8 mouse cellular contexts compared by ENCODE assay signal in the genomic region with DNA sequence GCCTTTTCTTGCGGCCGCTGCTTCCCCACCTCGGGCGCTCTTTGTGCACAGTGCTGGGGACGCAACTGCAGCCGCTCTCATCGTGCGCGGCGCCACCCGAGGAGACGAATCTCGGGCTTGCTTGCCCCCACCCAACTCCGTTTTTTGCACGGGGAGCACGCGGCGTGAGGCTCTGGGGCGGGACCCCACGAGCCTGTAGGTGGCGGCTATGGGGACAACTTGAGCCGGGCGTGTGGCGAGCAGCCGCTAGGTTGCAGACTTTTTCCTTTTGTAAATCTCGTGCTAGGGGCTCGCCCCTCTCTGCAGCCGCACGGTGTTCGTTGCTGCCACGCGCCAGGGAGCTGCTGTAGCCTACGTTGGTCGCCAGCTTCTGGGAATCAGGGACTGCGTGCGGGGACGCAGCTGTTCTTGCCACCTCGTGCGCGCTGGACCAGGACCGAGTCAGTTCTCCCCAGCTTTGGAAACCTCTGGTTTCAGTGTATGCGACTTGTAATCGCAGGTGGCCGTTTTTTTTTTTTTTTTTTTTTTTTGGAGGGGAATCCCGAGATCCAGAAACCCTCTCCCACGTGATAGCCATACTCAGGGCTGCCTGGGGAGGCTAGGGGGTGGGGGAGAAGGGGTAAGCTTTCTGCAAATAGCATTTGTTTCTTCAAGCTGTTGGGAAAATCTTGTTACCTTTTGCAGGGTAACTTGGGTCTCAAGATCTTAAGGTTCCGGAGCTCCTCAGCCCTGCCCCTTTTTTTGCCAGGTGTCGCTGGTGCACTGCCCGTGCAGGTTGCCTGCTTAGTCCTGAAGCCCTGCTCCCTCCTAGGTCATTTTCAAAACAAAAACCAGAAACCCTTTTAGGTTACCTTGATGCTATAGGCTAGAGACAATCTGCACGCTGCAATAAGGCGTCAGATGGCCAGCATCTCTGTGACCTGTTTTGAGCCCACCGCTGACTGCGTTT. TPM values are rescaled to one million over a fixed set of nuclear protein-coding genes. Genes with fewer than 3 reads are reported as not detected.
DNase-seq lines count a peak whose midpoint lies in the region; ATAC-seq and TF ChIP-seq lines count a peak whose summit lies in the region.

No protein-coding gene starts in this region.

- peak; percentile 39 for DNase-seq in urinary bladder, adult 2 months (ENCODE audit: low spot score)
- no peak for DNase-seq in urinary bladder, postnatal 25 days (ENCODE audit: low spot score)
- DNase-seq in heart, postnatal 0 days (ENCODE audit: low spot score) = peak; percentile 71
- peak; percentile 30 to 59 for DNase-seq in kidney, postnatal 36 days
- DNase-seq in liver, postnatal 0 days = peak; percentile 60
- peak; percentile 63 for DNase-seq in thymus, postnatal 25 days

- ATAC-seq in heart, postnatal 0 days (ENCODE audit: insufficient read depth, low read depth) = peak; percentile 78
- peak; percentile 64 for ATAC-seq in liver, postnatal 0 days
- peak; percentile 86 for ATAC-seq in neural tube, embryonic 13.5 days (ENCODE audit: low read depth)

- no peaks in the 10 kb centered on the region for H3K4me1 ChIP-seq in embryonic fibroblast, embryonic 13.5 days (ENCODE audit: control insufficient read depth, insufficient read depth, low read length)
- peaks cover 7% of the 10 kb centered on the region; the same call in 1 of the 2 replicates for H3K4me1 ChIP-seq in heart, postnatal 0 days (ENCODE audit: control insufficient read depth, insufficient read depth)
- peaks cover 35% of the 10 kb centered on the region for H3K4me1 ChIP-seq in liver, postnatal 0 days (ENCODE audit: insufficient read depth)
- H3K4me1 ChIP-seq in neural tube, embryonic 13.5 days (replicated peaks) = peaks cover 33% of the 10 kb centered on the region

- H3K36me3 ChIP-seq in heart, postnatal 0 days (replicated peaks; ENCODE audit: control insufficient read depth, insufficient read depth, low read length) = no peaks in the 10 kb centered on the region
- H3K36me3 ChIP-seq in liver, postnatal 0 days (replicated peaks; ENCODE audit: insufficient read depth, low read length) = no peaks in the 10 kb centered on the region
- H3K36me3 ChIP-seq in neural tube, embryonic 13.5 days = no peaks in the 10 kb centered on the region

- no peak for TF ChIP-seq EP300 in heart, postnatal 0 days (IDR thresholded peaks at IDR 0.05; ENCODE audit: low read depth)
- TF ChIP-seq EP300 in liver, postnatal 0 days (IDR thresholded peaks at IDR 0.05; ENCODE audit: low read depth) = no peak

- 2% methylated on average over 53 of the region's 53 CpGs for WGBS in heart, postnatal 0 days
- WGBS in liver, postnatal 0 days (ENCODE audit: insufficient replicate concordance) = under 1% methylated on average over 51 of the region's 53 CpGs
- under 1% methylated on average over 53 of the region's 53 CpGs for WGBS in neural tube, embryonic 13.5 days

- no peaks in the 10 kb centered on the region for H3K9me3 ChIP-seq in heart, postnatal 0 days (replicated peaks; ENCODE audit: control insufficient read depth, low read length)
- H3K9me3 ChIP-seq in liver, postnatal 0 days (ENCODE audit: low read length) = no peaks in the 10 kb centered on the region
- H3K9me3 ChIP-seq in neural tube, embryonic 13.5 days = no peaks in the 10 kb centered on the region

- H3K27me3 ChIP-seq in heart, postnatal 0 days (ENCODE audit: control insufficient read depth, insufficient read depth, low read length) = peaks cover 32% of the 10 kb centered on the region
- peaks cover 26% of the 10 kb centered on the region for H3K27me3 ChIP-seq in liver, postnatal 0 days (ENCODE audit: insufficient read depth, low read length)
- H3K27me3 ChIP-seq in neural tube, embryonic 13.5 days = no peaks in the 10 kb centered on the region; the same call in 1 of the 2 replicates

- H3K9ac ChIP-seq in heart, postnatal 0 days (replicated peaks; ENCODE audit: low read depth, low read length) = peak overlapping the region; percentile 56
- H3K9ac ChIP-seq in liver, postnatal 0 days (replicated peaks) = peak overlapping the region; percentile 68
- H3K9ac ChIP-seq in neural tube, embryonic 13.5 days = peak overlapping the region; percentile 89

- TF ChIP-seq POLR2A in embryonic fibroblast, embryonic 13.5 days (IDR thresholded peaks at IDR 0.05; ENCODE audit: low read depth, low read length) = no peak

- no peak for TF ChIP-seq CTCF in embryonic fibroblast, embryonic 13.5 days (IDR thresholded peaks at IDR 0.05; ENCODE audit: borderline replicate concordance, insufficient read depth, low read length)
- peak; percentile 52 for TF ChIP-seq CTCF in heart, postnatal 0 days (IDR thresholded peaks at IDR 0.05; ENCODE audit: low read depth)
- peak; percentile 52 for TF ChIP-seq CTCF in liver, postnatal 0 days (IDR thresholded peaks at IDR 0.05; ENCODE audit: low read depth)

- peak overlapping the region; percentile 38 for H3K4me3 ChIP-seq in embryonic fibroblast, embryonic 13.5 days (ENCODE audit: insufficient read depth, low read length)
- peak overlapping the region; percentile 70 for H3K4me3 ChIP-seq in heart, postnatal 0 days (ENCODE audit: low read depth, low read length)
- H3K4me3 ChIP-seq in liver, postnatal 0 days (ENCODE audit: low read depth, low read length) = peak overlapping the region; percentile 74
- peak overlapping the region; percentile 76 for H3K4me3 ChIP-seq in neural tube, embryonic 13.5 days

- peak overlapping the region; percentile 100 for H3K4me2 ChIP-seq in heart, postnatal 0 days (ENCODE audit: low read depth, low read length)
- H3K4me2 ChIP-seq in liver, postnatal 0 days (ENCODE audit: low read depth, low read length) = peak overlapping the region; percentile 98
- H3K4me2 ChIP-seq in neural tube, embryonic 13.5 days = peak overlapping the region; percentile 85

- no peak overlapping the region for H3K27ac ChIP-seq in embryonic fibroblast, embryonic 13.5 days (ENCODE audit: insufficient read depth, low read length)
- no peak overlapping the region for H3K27ac ChIP-seq in heart, postnatal 0 days (ENCODE audit: low read depth)
- no peak overlapping the region for H3K27ac ChIP-seq in liver, postnatal 0 days (ENCODE audit: low read depth)
- peak overlapping the region; percentile 88 for H3K27ac ChIP-seq in neural tube, embryonic 13.5 days (replicated peaks)

RNA-seq across cellular contexts. Expression of a gene that starts 1.1 kb away (rescaled TPM):
- polyA plus RNA-seq in urinary bladder, adult 2 months (2012; rRNA removed) = 13.1 and 16.5 TPM in 2 replicates
- 0.37 TPM in 1 of 2 replicates, not detected in the other for polyA plus RNA-seq in embryonic fibroblast, embryonic 13.5 days (2011; ENCODE audit: insufficient read length, low read depth, missing spikeins)
- 6.7 and 14.9 TPM in 2 replicates for total RNA-seq in heart, postnatal 0 days (2014; rRNA removed; ENCODE audit: low replicate concordance)
- 4.9 and 5.0 TPM in 2 replicates for polyA plus RNA-seq in heart, postnatal 0 days (2015; fragmentation: Nextera tagmentation; extraction: Ambion mirVana)
- polyA plus RNA-seq in liver, postnatal 0 days (2015; fragmentation: Nextera tagmentation; extraction: Ambion mirVana) = 6.5 and 6.8 TPM in 2 replicates
- polyA plus RNA-seq in neural tube, embryonic 13.5 days (2015; fragmentation: Nextera tagmentation; extraction: Ambion mirVana) = 47.2 and 48.1 TPM in 2 replicates
